Mouse (Mus musculus) lung, postnatal 0 days (tissue): ENCODE measurements around the gene Tnk2. TPM values are rescaled to one million over a fixed set of nuclear protein-coding genes. Genes with fewer than 3 reads are reported as not detected.
A peak's percentile ranks its signal among the peaks of the same experiment; 100 is the strongest.

ENCODE experiments used
- ATAC-seq: fragments of 200-750 bp; cut with Nextera tagmentation; 2 replicates; pipeline ENCODE4 v1.8.0; 2017; ENCODE audit warnings: moderate library complexity
- DNase-seq: peaks from one replicate; pipeline ENCODE4 v3.0.0-alpha.2; 2016; ENCODE audit warnings: low spot score
- H3K27ac ChIP-seq: fragments of 300-500 bp; sonication (generic); 2 replicates; pipeline ENCODE4 v1.5.1; 2014; ENCODE audit warnings: antibody characterized with exemption, mild to moderate bottlenecking, low read length, mixed read lengths
- H3K27me3 ChIP-seq: fragments of 300-500 bp; sonication (generic); replicated peaks from 2 replicates; pipeline ENCODE4 v1.6.1; 2014; ENCODE audit warnings: low read length, mixed read lengths; ENCODE audit not compliant: insufficient read depth
- H3K36me3 ChIP-seq: fragments of 300-500 bp; sonication (generic); 2 replicates; pipeline ENCODE4 v1.6.1; 2014; ENCODE audit warnings: low read length, mixed read lengths; ENCODE audit not compliant: insufficient read depth
- H3K4me1 ChIP-seq: fragments of 300-500 bp; sonication (generic); 2 replicates; pipeline ENCODE4 v1.6.1; 2014; ENCODE audit warnings: antibody characterized with exemption, low read depth, low read length, mixed read lengths; ENCODE audit not compliant: insufficient read depth
- H3K4me2 ChIP-seq: fragments of 300-500 bp; sonication (generic); replicated peaks from 2 replicates; pipeline ENCODE4 v1.6.1; 2014; ENCODE audit warnings: low read depth, mild to moderate bottlenecking, low read length, moderate library complexity, mixed read lengths
- H3K4me3 ChIP-seq: fragments of 300-500 bp; sonication (generic); 2 replicates; pipeline ENCODE4 v1.5.1; 2014; ENCODE audit warnings: low read depth, low read length
- H3K9ac ChIP-seq: fragments of 300-500 bp; sonication (generic); replicated peaks from 2 replicates; pipeline ENCODE4 v1.6.1; 2014; ENCODE audit warnings: low read depth, mild to moderate bottlenecking
- H3K9me3 ChIP-seq: fragments of 300-500 bp; sonication (generic); 2 replicates; pipeline ENCODE4 v1.6.1; 2016; ENCODE audit warnings: low read length, mixed read lengths
- CTCF ChIP-seq: IDR thresholded peaks from 2 replicates; pipeline ENCODE4 v1.5.1; 2016; ENCODE audit warnings: antibody characterized with exemption, mild to moderate bottlenecking
- EP300 ChIP-seq: IDR thresholded peaks from 2 replicates; pipeline ENCODE4 v1.6.1; 2016; ENCODE audit warnings: antibody characterized with exemption, mild to moderate bottlenecking, control low read depth
- WGBS: fragments of 180-500 bp; shearing (Covaris S2); extraction: QIAGEN DNeasy Blood & Tissue Kit; methylation state at CpG from one replicate; pipeline ENCODE4 v1.1.7; 2014; 5-methylcytosine and 5-hydroxymethylcytosine counted together
- polyA plus RNA-seq: library from polyadenylated mRNA; unstranded; fragments of >200 nt; fragmentation: Nextera tagmentation; extraction: Ambion mirVana; gene quantifications from 2 replicates; pipeline ENCODE4 v1.2.1, GENCODE M21; 2015

Tnk2 gene
- polyA plus RNA-seq, result 19.8 and 22.4 TPM in 2 replicates

DNA sequence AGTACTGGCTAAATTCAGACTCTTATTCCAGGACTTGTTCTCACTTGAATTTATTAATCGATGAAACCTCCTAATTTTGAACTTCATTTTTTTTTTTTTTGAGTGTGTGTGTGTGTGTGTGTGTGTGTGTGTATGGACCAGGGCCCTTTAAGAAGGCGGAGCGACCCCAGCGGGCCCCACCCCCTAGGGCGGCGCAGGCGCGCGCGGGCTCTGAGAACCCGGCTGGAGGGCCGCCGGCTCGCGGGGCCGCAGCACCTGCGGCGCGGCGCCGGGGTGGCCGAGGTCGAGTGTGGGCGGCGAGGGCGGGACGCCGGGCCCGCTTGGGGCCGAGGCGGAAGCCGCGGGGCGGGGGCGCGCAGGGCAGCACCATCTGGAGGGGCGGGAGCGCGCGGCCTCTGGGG lies at the start of gene Tnk2:
Gene Tnk2 (plus strand): TSS at position 214 of the 401 bp plus-strand sequence.
- H3K36me3 ChIP-seq, result no peaks in the 10 kb centered on the region
- H3K27me3 ChIP-seq, result no peaks in the 10 kb centered on the region
- H3K9me3 ChIP-seq, result no peaks in the 10 kb centered on the region
- H3K27ac ChIP-seq, result peak within 1 kb of the TSS; percentile 80
- 2% methylated on average over 21 of the region's 40 CpGs for WGBS
- peak; percentile 91 for DNase-seq
- H3K9ac ChIP-seq, result peak within 1 kb of the TSS; percentile 68
- TF ChIP-seq CTCF (no peak), EP300 (no peak)
- H3K4me2 ChIP-seq, result peak within 1 kb of the TSS; percentile 97
- peak; percentile 91 for ATAC-seq
- H3K4me1 ChIP-seq, result peaks cover 6% of the 10 kb centered on the region; the same call in 1 of the 2 replicates
- H3K4me3 ChIP-seq, result peak within 1 kb of the TSS; percentile 84

- Histone ChIP-seq H3K9ac (no peak overlapping the region), H3K9me3 (no peaks in the 10 kb centered on the region), H3K4me3 (no peak overlapping the region), H3K27ac (peak overlapping the region; percentile 33; the same call in 1 of the 2 replicates), H3K4me1 (no peaks in the 10 kb centered on the region), H3K36me3 (no peaks in the 10 kb centered on the region), H3K4me2 (no peak overlapping the region), H3K27me3 (no peaks in the 10 kb centered on the region)
- ATAC-seq, result no peak
- 66% methylated on average over 5 of the region's 5 CpGs for WGBS
- TF ChIP-seq EP300 (no peak), CTCF (no peak)
- no peak for DNase-seq
Observed at GRCm38 (mm10) chr16:32593916-32594315, 49.8 kb upstream of the Tnk2 start.

GRCm38 (mm10) chr16:32594701-32595100 lies 49.0 kb upstream of the Tnk2 start:
- no peak for TF ChIP-seq EP300
- no peak for TF ChIP-seq CTCF
- H3K9me3 ChIP-seq, result no peaks in the 10 kb centered on the region
- no peak overlapping the region for H3K9ac ChIP-seq
- 70% methylated on average over 5 of the region's 5 CpGs for WGBS
- H3K4me2 ChIP-seq, result no peak overlapping the region
- no peaks in the 10 kb centered on the region for H3K4me1 ChIP-seq
- DNase-seq (no peak), ATAC-seq (no peak)
- no peaks in the 10 kb centered on the region for H3K36me3 ChIP-seq
- H3K4me3 ChIP-seq, result no peak overlapping the region
- H3K27ac ChIP-seq, result no peak overlapping the region
- no peaks in the 10 kb centered on the region for H3K27me3 ChIP-seq

- DNase-seq, result no peak
- Histone ChIP-seq H3K4me2 (no peak overlapping the region), H3K27ac (no peak overlapping the region), H3K4me3 (no peak overlapping the region), H3K27me3 (no peaks in the 10 kb centered on the region), H3K4me1 (no peaks in the 10 kb centered on the region), H3K36me3 (no peaks in the 10 kb centered on the region), H3K9me3 (no peaks in the 10 kb centered on the region), H3K9ac (no peak overlapping the region)
- WGBS, result 79% methylated on average over 10 of the region's 10 CpGs
- no peak for ATAC-seq
- TF ChIP-seq EP300 (no peak), CTCF (no peak)
Observed at GRCm38 (mm10) chr16:32595142-32595855, 48.4 kb upstream of the Tnk2 start.

GRCm38 (mm10) chr16:32597909-32598381 lies 45.7 kb upstream of the Tnk2 start:
- H3K4me1 ChIP-seq, result no peaks in the 10 kb centered on the region
- H3K9ac ChIP-seq, result no peak overlapping the region
- H3K4me3 ChIP-seq, result no peak overlapping the region
- peak; percentile 61 for DNase-seq
- 27% methylated on average over 4 of the region's 4 CpGs for WGBS
- no peaks in the 10 kb centered on the region for H3K27me3 ChIP-seq
- TF ChIP-seq EP300 (no peak), CTCF (no peak)
- H3K9me3 ChIP-seq, result no peaks in the 10 kb centered on the region
- H3K36me3 ChIP-seq, result no peaks in the 10 kb centered on the region
- no peak overlapping the region for H3K4me2 ChIP-seq
- no peak overlapping the region for H3K27ac ChIP-seq
- ATAC-seq, result 0 out of 2 replicates have a peak, but pooled peaks have one; percentile 16

- Histone ChIP-seq H3K4me2 (no peak overlapping the region), H3K36me3 (no peaks in the 10 kb centered on the region), H3K4me1 (no peaks in the 10 kb centered on the region), H3K9ac (no peak overlapping the region), H3K4me3 (no peak overlapping the region), H3K27ac (no peak overlapping the region), H3K27me3 (no peaks in the 10 kb centered on the region), H3K9me3 (no peaks in the 10 kb centered on the region)
- ATAC-seq (no peak), DNase-seq (no peak)
- WGBS, result 89% methylated on average over 1 of the region's 1 CpGs
- TF ChIP-seq CTCF (no peak), EP300 (no peak)
Observed at GRCm38 (mm10) chr16:32599151-32599550, 44.5 kb upstream of the Tnk2 start.
